Mouse (Mus musculus): Measurements from ENCODE around the gene Gm21988.

Gm21988 gene

DNA sequence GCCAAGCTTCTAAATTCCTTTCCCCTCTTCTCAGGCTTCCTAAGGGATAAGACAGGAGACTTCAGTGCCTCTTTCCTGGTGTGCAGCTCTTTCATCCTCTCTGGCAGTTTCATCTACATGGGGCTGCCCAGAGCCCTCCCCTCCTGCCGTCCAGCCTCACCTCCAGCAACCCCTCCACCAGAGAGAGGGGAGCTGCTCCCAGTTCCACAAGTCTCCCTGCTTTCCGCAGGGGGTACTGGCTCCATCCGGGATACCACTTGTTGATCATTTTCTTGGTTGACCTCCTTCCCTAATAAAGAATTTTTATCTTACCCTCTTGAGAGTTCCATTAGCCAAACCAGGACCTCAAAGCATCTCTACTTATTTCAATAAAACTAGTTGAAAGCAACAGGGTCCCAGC lies 23.5 kb downstream of the Gm21988 start:
- DNase-seq (ENCODE audit: low spot score), result no peak

DNA sequence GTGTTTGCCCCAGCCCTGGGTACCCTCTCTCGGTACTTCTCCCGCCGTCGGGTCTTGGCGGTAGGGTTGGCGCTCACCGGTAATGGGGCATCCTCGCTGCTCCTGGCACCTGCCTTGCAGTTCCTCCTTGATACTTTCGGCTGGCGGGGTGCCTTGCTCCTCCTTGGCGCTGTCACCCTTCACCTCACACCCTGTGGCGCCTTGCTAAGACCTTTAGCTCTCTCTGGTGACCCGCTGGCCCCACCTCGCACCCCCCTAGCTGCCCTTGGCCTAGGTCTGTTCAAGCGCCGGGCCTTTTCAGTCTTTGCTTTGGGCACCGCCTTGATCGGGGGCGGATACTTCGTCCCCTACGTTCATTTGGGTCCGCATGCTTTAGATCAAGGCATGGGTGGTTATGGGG lies 24.3 kb downstream of the Gm21988 start:
- DNase-seq (ENCODE audit: low spot score), result no peak

DNA sequence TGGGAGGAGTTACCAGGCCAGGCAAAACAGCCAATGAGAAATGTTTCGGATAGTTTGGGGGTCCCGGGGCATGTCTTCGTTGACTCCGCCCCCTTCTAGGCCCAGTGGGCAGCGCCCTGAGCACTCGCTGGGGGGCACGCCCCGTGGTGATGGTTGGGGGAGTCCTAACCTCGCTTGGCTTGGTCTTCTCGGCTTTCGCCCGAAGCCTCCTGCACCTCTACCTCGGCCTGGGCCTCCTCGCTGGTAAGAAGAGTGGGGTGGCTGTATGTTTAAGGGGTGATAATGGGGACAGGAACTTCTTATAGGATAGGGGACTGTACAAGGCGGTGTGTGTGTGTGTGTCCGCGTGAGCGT lies 24.8 kb downstream of the Gm21988 start:
- no peak for DNase-seq (ENCODE audit: low spot score)

DNA sequence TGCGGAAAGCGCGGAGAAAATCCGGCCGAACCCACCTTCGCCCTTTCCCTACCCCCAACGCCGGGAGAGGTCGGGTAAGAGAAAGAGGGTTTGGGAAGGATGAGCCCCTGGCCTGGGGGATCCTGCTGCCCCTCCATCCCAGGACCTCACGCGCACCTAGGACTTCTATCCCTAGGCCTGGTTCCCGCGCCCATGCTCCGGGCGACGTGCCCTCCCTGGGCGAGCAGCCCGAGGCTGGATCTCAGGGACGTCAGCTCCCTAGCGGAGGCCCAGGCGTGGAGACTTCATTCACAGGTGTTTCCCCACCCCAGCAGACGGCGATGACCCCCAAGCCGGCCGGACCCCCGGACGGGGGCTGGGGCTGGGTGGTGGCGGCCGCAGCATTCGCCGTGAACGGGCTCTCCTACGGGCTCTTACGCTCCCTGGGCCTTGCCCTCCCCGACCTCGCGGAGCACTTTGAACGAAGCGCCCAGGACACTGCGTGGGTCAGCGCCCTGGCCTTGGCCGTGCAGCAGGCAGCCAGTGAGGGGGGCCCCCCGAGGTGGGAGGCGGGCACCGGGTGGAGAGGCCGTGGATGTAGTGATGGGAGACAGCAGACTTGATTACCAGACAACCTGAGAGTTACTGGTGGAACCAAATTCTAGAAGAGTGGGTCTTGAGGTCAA lies 25.3 kb downstream of the Gm21988 start:
- DNase-seq (ENCODE audit: low spot score), result no peak

DNA sequence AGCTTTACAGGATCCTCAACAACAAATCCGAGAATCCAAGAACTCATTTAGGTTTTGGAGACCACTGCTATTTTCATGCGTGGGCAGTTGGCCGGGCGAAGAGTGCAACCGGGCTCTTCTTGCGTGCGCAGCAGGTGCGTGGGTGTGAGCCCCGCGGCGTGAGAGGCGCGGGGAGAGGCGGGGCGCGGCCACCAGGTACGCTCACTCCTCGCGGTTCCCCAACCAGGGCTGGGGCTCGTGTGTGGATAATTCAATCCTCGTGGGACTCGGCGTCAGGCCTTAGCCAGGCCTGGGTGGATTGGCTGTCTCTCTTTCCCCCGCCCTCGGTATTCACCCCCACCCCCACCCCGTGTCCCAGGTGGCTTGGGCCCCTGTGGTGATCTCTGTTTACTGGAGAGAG lies 25.9 kb downstream of the Gm21988 start:
- DNase-seq (ENCODE audit: low spot score), result no peak

DNA sequence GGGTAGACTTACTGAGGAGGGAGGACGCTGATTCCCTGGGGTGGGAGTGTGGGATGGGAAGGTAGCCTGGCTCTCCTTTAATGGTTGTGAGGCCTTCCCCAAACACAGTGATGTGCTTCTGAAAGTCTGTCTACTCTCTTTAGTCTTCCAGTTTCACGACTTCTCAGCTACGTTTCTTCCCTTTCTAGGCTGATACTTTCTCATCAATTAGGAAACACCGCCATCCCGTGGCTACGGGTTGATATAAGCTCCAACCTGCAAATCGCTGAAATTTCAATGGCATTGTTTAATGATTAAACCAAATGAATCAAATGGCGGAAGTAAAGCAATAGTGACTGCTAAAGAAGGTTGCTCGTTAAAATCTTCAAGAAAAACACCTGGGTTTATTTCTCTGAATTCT lies 26.7 kb downstream of the Gm21988 start:
- peak; percentile 85 for DNase-seq (ENCODE audit: low spot score)

DNA sequence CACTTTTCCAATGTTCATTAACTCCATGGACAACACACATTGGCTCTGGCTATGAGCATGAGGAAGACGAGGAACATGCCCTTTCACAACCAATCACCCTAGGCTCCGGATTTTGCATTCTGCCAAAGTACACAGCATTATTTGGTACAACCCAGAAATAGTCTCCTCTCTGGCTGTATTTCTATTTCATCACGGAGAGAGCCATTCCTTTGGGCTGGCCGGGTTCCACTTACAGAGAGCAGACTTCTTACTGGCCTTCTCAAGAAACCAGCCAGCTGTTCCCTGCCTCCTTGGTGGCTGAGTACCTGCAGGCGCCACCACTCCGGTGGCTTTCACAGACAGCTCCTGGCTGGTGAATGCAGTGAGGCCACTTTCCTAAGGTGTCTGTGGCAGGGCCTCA lies 27.2 kb downstream of the Gm21988 start, which contains the start of gene Slc16a11:
Slc16a11 (plus strand) TSS at position 330 of the 400 bp plus-strand sequence.
- no peak for DNase-seq (ENCODE audit: low spot score)

DNA sequence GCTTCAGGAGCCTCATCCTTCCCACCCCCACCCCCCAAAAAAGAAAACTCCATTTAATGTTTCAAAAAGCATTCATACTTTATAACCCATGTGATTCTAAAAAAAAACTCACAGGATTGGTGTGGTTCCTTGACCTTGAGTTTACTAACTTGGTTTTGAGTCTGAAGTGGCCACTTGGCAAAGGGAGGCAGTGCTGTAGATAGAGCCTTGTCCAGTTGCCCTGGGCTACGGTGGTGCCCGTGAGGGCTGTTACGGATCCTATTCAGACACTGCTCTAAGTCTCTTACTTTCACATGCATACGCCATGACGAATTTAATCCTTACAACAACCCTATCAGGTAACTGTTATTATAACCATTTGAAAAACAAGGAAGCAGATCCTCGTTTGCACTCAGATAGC lies 27.7 kb downstream of the Gm21988 start:
- no peak for DNase-seq (ENCODE audit: low spot score)

DNA sequence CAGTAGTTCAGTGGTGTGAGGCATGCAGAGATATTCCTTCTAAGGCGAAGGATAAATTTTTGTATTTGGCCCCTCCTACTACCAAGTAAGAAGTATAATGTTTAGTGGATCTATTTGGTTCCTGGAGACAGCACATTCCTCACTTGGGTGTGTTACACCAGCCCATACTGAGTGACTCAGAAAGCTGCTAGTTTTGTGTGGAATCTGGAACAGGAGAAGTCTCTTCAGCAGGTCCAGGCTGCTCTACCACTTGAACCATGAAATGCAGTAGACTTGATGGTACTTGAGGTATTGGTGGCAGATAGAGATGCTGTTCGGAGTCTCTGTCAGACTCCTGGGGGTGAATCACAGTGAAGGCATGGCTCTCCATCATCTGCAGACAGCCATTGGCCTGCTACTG lies 28.9 kb downstream of the Gm21988 start:
- DNase-seq (ENCODE audit: low spot score), result no peak

DNA sequence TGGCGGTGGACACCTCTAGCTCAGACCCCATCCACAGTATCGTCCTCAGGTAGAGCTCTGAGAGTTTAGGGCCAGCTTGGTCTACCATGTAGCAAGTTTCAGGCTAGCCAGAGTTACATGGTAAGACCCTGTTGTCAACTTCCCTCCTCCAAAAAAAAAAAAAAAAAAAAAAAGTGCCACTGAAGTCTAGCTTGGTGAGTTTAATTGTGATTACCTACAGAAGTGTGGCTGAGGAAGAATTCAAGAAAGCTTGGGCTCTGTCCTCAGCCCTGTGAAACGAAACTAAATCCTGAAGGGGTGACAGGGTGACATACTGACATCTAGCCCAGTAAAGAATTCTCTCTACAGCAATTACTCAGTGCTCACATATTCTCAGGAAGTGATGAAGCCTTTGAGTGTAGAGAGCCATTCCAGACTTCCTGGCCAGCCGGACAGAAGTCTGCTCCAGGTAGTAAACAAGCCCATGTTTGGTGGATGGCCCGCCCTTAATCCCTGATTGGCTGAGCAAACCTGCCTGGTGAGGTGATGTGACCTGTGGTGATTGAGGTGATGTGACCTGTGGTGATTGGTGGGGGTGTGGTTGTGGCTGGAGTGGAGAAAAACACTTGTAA lies 30.7 kb downstream of the Gm21988 start:
- DNase-seq (ENCODE audit: low spot score), result no peak

DNA sequence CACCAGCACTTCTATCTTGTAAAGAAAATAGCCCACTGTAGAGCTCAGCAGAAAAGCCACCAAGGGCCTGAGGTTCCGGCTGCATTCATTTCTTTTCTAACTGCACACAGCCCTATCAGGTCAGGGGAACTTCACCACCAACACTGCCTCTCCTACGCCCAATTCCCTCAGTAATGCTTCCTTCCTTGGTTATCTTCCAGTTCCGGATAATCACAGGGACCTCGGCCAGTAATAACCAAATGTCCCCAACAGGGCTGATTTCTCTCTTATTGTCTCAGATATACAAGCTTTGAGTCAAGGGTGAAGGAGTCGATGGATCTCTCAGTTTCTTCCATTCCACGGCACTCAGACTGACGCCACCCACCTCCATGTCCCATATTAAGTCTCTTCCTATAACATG lies 32.3 kb downstream of the Gm21988 start:
- no peak for DNase-seq (ENCODE audit: low spot score)

DNA sequence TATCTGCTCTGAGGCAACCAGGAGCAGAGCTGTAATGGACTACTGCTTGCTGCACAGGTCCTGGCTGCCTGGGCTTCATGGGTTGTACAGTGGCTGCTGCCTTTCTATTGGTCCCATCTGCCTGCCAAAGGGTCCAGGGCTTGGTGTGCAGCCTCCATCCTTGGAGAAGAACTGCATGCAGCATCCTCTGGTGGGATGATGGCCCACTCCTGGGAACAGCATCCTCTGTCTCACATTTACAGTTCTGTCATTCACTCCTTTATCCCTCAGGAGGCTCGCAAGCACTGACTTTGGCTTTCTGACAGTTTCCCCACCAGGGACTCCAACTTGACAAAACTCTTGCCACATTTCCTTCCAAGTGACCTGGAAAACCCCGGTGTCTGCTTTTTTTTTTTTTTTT lies 32.8 kb downstream of the Gm21988 start:
- no peak for DNase-seq (ENCODE audit: low spot score)

DNA sequence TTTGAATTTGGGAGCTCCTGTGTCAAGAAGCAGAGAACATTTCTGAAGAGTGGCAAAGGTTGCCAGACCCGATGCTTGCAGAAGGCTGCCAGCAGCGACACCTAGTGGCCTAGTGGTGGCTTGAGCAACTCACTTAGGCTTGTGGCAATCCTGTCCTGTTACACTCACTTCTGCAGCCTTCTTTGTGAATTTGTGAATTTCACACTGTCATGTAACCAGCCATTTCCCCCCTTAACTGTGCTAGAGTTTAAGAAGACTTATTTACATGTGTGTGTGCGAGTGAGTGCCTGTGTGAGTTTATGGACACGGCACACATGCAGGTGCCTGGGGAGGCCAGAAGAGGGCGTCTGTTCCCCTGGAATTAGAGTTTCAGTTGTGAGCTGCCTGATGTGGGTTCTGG lies 37.9 kb downstream of the Gm21988 start:
- peak; percentile 93 for DNase-seq (ENCODE audit: low spot score)

DNA sequence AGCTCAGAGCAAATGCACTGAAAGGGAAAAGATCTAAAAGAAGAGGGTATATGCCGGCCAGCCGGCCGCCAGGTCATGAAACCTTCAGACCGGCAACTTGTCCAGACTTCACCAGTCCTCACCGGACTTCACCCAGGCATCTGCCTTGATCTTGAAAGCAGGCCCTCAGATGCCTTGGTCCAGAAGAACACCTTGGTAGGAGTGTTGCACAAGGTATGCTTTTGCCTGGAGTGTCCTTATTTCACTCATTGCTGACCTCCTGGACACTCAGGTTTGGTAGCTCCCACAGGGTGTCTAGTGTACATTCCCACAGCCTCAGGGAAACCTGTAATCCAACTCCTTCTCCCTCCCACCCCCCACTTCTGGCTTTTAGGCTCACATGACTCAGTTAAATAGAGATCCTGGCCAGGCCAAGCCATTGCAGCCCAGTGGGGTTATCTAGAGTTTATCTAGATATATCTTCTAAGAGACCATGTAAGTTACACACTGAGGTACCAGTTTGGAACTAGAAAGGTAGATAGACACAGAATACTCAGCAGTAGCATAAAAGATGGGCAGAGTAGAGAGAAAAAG lies 39.5 kb downstream of the Gm21988 start:
- DNase-seq (ENCODE audit: low spot score), result no peak

DNA sequence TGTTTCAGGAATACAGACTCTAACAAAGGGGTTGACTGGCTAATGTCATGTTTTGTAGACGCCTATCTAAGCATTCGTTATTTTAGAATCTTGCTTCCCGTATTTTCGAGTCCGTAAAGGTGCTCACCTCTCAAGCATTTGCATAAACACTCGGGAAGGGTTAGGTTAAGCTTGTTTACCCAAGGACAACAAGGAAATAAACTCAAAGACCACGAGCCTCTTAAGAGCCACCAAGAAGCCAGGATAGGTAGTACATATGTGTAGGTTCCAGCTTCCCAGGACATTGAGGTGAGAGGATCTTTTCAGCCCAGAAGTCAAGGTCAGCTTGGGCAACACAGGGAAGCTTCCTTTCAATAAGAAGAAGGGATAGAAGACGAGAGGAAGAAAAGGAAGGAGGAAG lies 40.5 kb downstream of the Gm21988 start:
- DNase-seq (ENCODE audit: low spot score), result no peak

DNA sequence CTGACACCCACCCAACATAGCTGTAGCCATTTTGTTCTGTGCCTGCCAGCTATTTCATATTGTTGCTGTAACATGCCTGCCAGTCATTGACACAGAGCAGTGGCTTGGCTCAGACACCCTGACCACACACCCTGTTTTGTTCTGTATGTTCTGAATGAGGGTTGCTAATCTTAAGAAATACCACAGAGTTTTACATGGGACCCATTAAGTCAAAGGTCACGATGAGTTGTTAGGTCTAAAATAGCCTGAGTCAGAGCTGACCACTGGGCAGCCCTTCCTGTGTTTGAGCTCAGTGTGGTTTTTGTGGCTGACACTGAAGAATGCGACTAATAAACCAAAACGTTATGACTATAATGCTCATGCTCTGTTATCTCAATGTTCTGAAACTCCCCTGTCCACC lies 41.3 kb downstream of the Gm21988 start:
- DNase-seq (ENCODE audit: low spot score), result no peak

DNA sequence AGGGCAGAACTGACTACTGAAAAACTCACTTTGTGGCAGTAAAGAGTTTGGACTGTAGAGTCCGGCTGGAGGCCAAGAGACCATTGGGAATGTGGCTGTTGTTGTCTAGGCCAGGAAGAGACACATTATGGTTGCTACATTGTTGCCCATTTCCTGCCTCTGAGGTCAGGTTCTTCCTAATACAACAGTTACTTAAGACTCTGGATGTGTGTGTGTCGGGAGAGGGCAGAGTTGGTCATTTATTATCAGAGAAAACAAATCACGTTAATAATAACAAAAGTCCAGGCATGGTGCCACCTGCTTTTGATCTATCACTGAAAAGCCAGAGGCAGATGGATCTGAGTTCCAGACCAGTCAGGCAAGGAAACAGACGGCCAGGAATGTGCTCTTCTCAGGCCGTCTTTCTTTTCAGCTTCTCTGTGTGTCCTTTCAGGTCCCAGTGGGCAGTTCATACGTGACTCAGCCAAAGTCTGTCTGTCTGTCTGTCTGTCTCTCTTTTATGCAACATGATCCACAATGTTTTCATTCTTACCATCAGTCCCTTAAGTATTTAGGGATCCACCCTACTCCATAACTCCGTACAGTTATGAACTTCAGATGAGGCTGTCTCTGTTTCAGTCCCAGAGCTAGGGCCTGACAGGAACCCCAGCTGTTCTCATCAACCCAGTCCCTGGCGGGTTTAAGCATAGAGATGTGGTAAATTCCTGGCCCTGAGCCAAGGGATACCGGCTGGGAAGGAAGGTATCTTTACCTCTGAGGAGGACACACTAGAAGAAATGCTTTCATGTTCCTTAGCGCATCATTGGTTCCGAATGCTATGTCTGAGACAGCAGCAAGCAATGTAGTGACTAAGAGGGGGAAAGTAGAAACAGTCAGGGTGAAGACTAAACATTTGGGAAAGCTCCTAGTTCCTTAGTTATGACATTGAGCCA lies 46.0 kb downstream of the Gm21988 start:
- peak; percentile 11 for DNase-seq (ENCODE audit: low spot score)

DNA sequence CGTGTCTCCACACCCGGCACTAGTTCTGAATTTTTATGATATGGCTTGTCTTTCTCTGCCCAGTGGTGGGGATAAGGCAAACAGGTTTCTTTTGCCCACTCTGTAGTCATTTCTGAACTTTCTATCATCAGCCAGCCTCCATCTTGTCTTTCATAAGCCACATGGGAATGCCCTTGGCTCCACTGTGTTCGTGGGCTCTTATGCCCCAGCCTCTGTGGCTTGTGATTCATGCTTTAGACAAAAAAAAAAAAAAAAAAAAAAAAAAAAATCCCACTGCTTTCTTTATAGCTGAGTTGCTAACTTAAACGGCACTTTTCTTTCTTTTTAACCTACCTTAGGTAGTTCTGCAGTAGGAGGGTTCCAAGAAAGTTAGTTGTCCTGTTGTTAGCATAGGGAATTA lies 47.5 kb downstream of the Gm21988 start:
- no peak for DNase-seq (ENCODE audit: low spot score)

DNA sequence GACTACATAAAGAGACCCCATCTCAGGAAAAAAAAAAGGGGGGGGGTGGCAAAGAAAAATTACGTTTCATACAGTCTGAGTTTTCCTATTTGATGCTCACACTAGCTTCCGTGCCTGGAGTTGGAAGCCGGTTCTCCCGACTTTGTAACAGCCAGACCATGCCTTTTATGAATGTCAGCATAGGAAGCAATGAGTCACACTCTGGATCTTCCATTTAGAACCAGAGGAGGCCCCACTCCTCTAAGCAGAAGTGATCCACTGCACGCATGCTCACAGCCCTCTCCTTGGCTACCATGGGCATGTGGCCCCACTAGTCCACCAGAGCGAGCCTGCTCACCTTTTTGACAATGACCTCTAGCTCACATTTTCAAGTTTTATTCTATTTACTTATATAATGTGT lies 48.4 kb downstream of the Gm21988 start:
- DNase-seq (ENCODE audit: low spot score), result no peak

DNA sequence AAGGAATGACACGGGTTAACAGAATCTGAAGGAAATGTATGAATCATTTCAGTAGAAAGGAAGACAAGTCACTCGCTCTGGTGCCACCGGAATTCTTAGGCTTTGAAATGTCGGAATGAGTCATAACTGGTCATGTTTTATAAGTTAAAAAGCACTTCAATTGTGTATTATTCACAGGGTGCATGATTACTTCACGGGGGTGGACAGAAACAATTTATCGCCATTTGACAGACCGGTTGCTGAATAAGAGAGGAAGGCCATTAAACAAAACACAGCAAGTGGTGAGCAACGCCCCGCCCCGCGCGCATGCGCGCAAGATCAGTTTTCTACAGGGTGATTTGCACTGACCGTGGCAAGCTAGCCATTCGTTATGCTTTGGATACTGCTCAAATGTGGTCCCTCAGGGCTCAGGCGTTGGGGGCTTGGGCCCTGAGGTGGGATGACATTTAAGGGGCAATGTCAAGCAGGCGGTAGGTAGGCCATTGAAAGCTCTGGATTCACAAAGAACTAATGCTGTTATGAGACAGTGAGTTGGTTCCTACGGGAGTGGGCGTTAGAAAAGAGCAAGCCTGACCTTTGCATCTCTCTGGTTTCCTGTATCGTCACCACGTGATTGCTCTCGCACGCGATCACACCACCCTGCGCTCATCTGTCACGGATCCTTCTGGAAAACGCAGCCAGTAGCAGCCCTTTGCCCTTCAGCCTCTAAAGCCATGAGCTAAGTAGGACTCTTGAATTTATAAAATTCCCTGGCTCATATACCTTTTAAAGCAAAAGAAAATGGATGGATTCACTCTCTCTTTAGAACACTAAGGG lies 50.1 kb downstream of the Gm21988 start:
- DNase-seq (ENCODE audit: low spot score), result no peak
